1 mouse cellular context compared by ENCODE assay signal in genomic region chrX:78403346-78403745, GRCm38 (mm10). TPM values are rescaled to one million over a fixed set of nuclear protein-coding genes. Genes with fewer than 3 reads are reported as not detected.
"Had no signal": no experiment of that assay in that cellular context is flagged by ENCODE, and none has a peak within 500 bp of the region (broad histone marks: within the 10 kb centered on the region; RNA-seq: fewer than 3 reads in every experiment).

No protein-coding gene starts in this region.

RNA-seq across cellular contexts. Expression of gene 4930480E11Rik, which starts 33.9 kb away (rescaled TPM):
- total RNA-seq: neutrophil, adult 5-6 weeks had no signal
